ENCODE assay signal across 8 mouse cellular contexts in genomic region chr16:94402185-94402584, GRCm38 (mm10). TPM values are rescaled to one million over a fixed set of nuclear protein-coding genes. Genes with fewer than 3 reads are reported as not detected.
DNase-seq lines count a peak whose midpoint lies in the region; ATAC-seq and TF ChIP-seq lines count a peak whose summit lies in the region.
"Had no signal": no experiment of that assay in that cellular context is flagged by ENCODE, and none has a peak within 500 bp of the region (broad histone marks: within the 10 kb centered on the region; RNA-seq: fewer than 3 reads in every experiment).

No protein-coding gene starts in this region.

- no peak overlapping the region for H3K9ac ChIP-seq in hindbrain, postnatal 0 days (replicated peaks; ENCODE audit: low read length)
- no peak overlapping the region for H3K9ac ChIP-seq in stomach, postnatal 0 days (ENCODE audit: low read length)
- H3K9ac ChIP-seq: forebrain, embryonic 12.5 days had no signal

- 89% methylated on average over 4 of the region's 4 CpGs for WGBS in hindbrain, postnatal 0 days
- WGBS in hindbrain, embryonic 10.5 days: 88% methylated on average over 4 of the region's 4 CpGs
- 68% methylated on average over 4 of the region's 4 CpGs for WGBS in stomach, postnatal 0 days

- peaks cover 17% of the 10 kb centered on the region; the same call in 1 of the 2 replicates for H3K36me3 ChIP-seq in hindbrain, postnatal 0 days (ENCODE audit: insufficient read depth, low read length)
- H3K36me3 ChIP-seq in hindbrain, embryonic 10.5 days: peaks cover 39% of the 10 kb centered on the region
- H3K36me3 ChIP-seq in stomach, postnatal 0 days (ENCODE audit: control insufficient read depth, insufficient read depth, low read length): no peaks in the 10 kb centered on the region

- peak; percentile 16 for DNase-seq in hindbrain, postnatal 0 days (ENCODE audit: low spot score)
- DNase-seq in hindbrain, embryonic 10.5 days (ENCODE audit: low spot score): no peak
- peak; percentile 55 for DNase-seq in testis, postnatal 10 days (ENCODE audit: low spot score)
- DNase-seq in testis, postnatal 14 days (ENCODE audit: low spot score): no peak
- peak; percentile 34 for DNase-seq in cerebellum, adult 9-10 months
- no peak for DNase-seq in stomach, postnatal 0 days (ENCODE audit: low spot score)
- no peak for DNase-seq in urinary bladder, postnatal 10 days (ENCODE audit: low spot score)

- H3K9me3 ChIP-seq in hindbrain, postnatal 0 days (ENCODE audit: low read length): no peaks in the 10 kb centered on the region
- H3K9me3 ChIP-seq in hindbrain, embryonic 10.5 days: no peaks in the 10 kb centered on the region
- H3K9me3 ChIP-seq in stomach, postnatal 0 days (ENCODE audit: control insufficient read depth, low read length): no peaks in the 10 kb centered on the region
- H3K9me3 ChIP-seq: forebrain, embryonic 12.5 days had no signal

- 0 out of 2 replicates have a peak, but pooled peaks have one; percentile 46 for ATAC-seq in hindbrain, postnatal 0 days
- 0 out of 2 replicates have a peak, but pooled peaks have one; percentile 18 for ATAC-seq in stomach, postnatal 0 days (ENCODE audit: low FRiP score, low TSS enrichment)

- H3K4me1 ChIP-seq in hindbrain, postnatal 0 days (ENCODE audit: insufficient read depth, low read length): no peaks in the 10 kb centered on the region
- 0 out of 2 replicates have a peak, but pooled peaks cover 3% of the 10 kb centered on the region for H3K4me1 ChIP-seq in hindbrain, embryonic 10.5 days (replicated peaks)
- no peaks in the 10 kb centered on the region for H3K4me1 ChIP-seq in stomach, postnatal 0 days (replicated peaks; ENCODE audit: control insufficient read depth, insufficient read depth)
- H3K4me1 ChIP-seq: forebrain, embryonic 12.5 days had no signal

- H3K27ac ChIP-seq in hindbrain, postnatal 0 days: no peak overlapping the region
- H3K27ac ChIP-seq in hindbrain, embryonic 10.5 days: no peak overlapping the region
- no peak overlapping the region for H3K27ac ChIP-seq in stomach, postnatal 0 days (replicated peaks)
- H3K27ac ChIP-seq: forebrain, embryonic 12.5 days had no signal

- no peaks in the 10 kb centered on the region for H3K27me3 ChIP-seq in hindbrain, postnatal 0 days (ENCODE audit: insufficient read depth, low read length)
- H3K27me3 ChIP-seq in hindbrain, embryonic 10.5 days (ENCODE audit: insufficient read depth, poor library complexity, severe bottlenecking): no peaks in the 10 kb centered on the region
- no peaks in the 10 kb centered on the region for H3K27me3 ChIP-seq in stomach, postnatal 0 days (ENCODE audit: control insufficient read depth, insufficient read depth, low read length)
- H3K27me3 ChIP-seq: forebrain, embryonic 12.5 days had no signal

- peak; percentile 31; the same call in 1 of the 2 replicates for TF ChIP-seq CTCF in hindbrain, postnatal 0 days (IDR thresholded peaks at IDR 0.05; ENCODE audit: low read depth)
- TF ChIP-seq CTCF in stomach, postnatal 0 days (IDR thresholded peaks at IDR 0.05; ENCODE audit: low read depth): peak; percentile 44

- no peak overlapping the region for H3K4me3 ChIP-seq in hindbrain, postnatal 0 days (ENCODE audit: low read length)
- H3K4me3 ChIP-seq in hindbrain, embryonic 10.5 days: no peak overlapping the region
- no peak overlapping the region for H3K4me3 ChIP-seq in stomach, postnatal 0 days (ENCODE audit: low read depth, low read length)
- H3K4me3 ChIP-seq: forebrain, embryonic 12.5 days had no signal

- TF ChIP-seq EP300 in stomach, postnatal 0 days (optimal IDR thresholded peaks at IDR 0.05): no peak

- no peak overlapping the region for H3K4me2 ChIP-seq in hindbrain, postnatal 0 days (ENCODE audit: low read depth, low read length)
- no peak overlapping the region for H3K4me2 ChIP-seq in stomach, postnatal 0 days (replicated peaks; ENCODE audit: low read depth)
- H3K4me2 ChIP-seq: forebrain, embryonic 12.5 days had no signal

RNA-seq across cellular contexts. Expression of gene Pigp, which starts 30.5 kb away (rescaled TPM):
- 82.8 and 100 TPM in 2 replicates for total RNA-seq in hindbrain, postnatal 0 days (2014; rRNA removed)
- 139 and 155 TPM in 2 replicates for polyA plus RNA-seq in hindbrain, postnatal 0 days (2015; fragmentation: Nextera tagmentation; extraction: Ambion mirVana)
- polyA plus RNA-seq in hindbrain, embryonic 10.5 days (2016; fragmentation: Nextera tagmentation; extraction: Ambion mirVana): 94.7 and 96.3 TPM in 2 replicates
- polyA plus RNA-seq in stomach, postnatal 0 days (2015; fragmentation: Nextera tagmentation; extraction: Ambion mirVana): 157 TPM in 2 replicates

RNA-seq across cellular contexts. Expression of gene Ttc3, which starts 31.8 kb away (rescaled TPM):
- 848 and 1,018 TPM in 2 replicates for total RNA-seq in hindbrain, postnatal 0 days (2014; rRNA removed)
- 985 and 1,014 TPM in 2 replicates for polyA plus RNA-seq in hindbrain, postnatal 0 days (2015; fragmentation: Nextera tagmentation; extraction: Ambion mirVana)
- polyA plus RNA-seq in hindbrain, embryonic 10.5 days (2016; fragmentation: Nextera tagmentation; extraction: Ambion mirVana): 318 and 335 TPM in 2 replicates
- polyA plus RNA-seq in stomach, postnatal 0 days (2015; fragmentation: Nextera tagmentation; extraction: Ambion mirVana): 58.0 and 60.3 TPM in 2 replicates

Comparison
In these comparisons a context has a peak if more than half of its experiments do, and no peak if none do; other contexts are left out.
1. DNase-seq: peak in hindbrain, postnatal 0 days (single experiment), testis, postnatal 10 days (single experiment) and cerebellum, adult 9-10 months (single experiment); none in hindbrain, embryonic 10.5 days (single experiment), testis, postnatal 14 days (single experiment), stomach, postnatal 0 days (single experiment) and urinary bladder, postnatal 10 days (single experiment).